Mouse (Mus musculus): Measurements from ENCODE around the gene Fmod. TPM values are rescaled to one million over a fixed set of nuclear protein-coding genes. Genes with fewer than 3 reads are reported as not detected.

The Fmod gene
- 9.7 and 10.0 TPM in 2 replicates for polyA plus RNA-seq (2015; fragmentation: Nextera tagmentation; extraction: Ambion mirVana)

- no peak for TF ChIP-seq EP300 (IDR thresholded peaks at IDR 0.05)
- no peak for TF ChIP-seq CTCF (IDR thresholded peaks at IDR 0.05)
- Histone ChIP-seq H3K9me3 (ENCODE audit: low read length) (no peaks in the 10 kb centered on the region), H3K4me1 (ENCODE audit: insufficient read depth, low read depth, low read length) (peaks cover 5% of the 10 kb centered on the region; the same call in 1 of the 2 replicates), H3K27ac (ENCODE audit: low read length) (no peak within 1 kb of the TSS), H3K4me2 (replicated peaks; ENCODE audit: low read depth, low read length) (0 out of 2 replicates have a peak within 1 kb of the TSS, but pooled peaks have one; percentile 1), H3K36me3 (ENCODE audit: insufficient read depth, low read length) (no peaks in the 10 kb centered on the region), H3K9ac (replicated peaks; ENCODE audit: low read depth) (no peak within 1 kb of the TSS), H3K4me3 (ENCODE audit: low read depth, low read length) (no peak within 1 kb of the TSS), H3K27me3 (replicated peaks; ENCODE audit: insufficient read depth, low read length) (no peaks in the 10 kb centered on the region)
- DNase-seq (ENCODE audit: low spot score) (peak; percentile 73), ATAC-seq (peak; percentile 70)
- WGBS, result 24% methylated on average over 9 of the region's 9 CpGs
Measured at GRCm38 (mm10) chr1:134037172-134037571, at the start of gene Fmod. Gene Fmod (plus strand): TSS chr1:134037254.

- H3K27ac ChIP-seq (ENCODE audit: low read length), result peak overlapping the region; percentile 69
- H3K4me2 ChIP-seq (replicated peaks; ENCODE audit: low read depth, low read length), result no peak overlapping the region
- no peak overlapping the region for H3K9ac ChIP-seq (replicated peaks; ENCODE audit: low read depth)
- H3K4me3 ChIP-seq (ENCODE audit: low read depth, low read length), result no peak overlapping the region
- no peaks in the 10 kb centered on the region for H3K36me3 ChIP-seq (ENCODE audit: insufficient read depth, low read length)
- peak; percentile 27; the same call in 1 of the 2 replicates for TF ChIP-seq CTCF (IDR thresholded peaks at IDR 0.05)
- TF ChIP-seq EP300 (IDR thresholded peaks at IDR 0.05), result peak; percentile 49; the same call in 1 of the 2 replicates
- ATAC-seq (peak; percentile 74), DNase-seq (ENCODE audit: low spot score) (peak; percentile 86)
- no peaks in the 10 kb centered on the region for H3K27me3 ChIP-seq (replicated peaks; ENCODE audit: insufficient read depth, low read length)
- 25% methylated on average over 3 of the region's 3 CpGs for WGBS
- H3K9me3 ChIP-seq (ENCODE audit: low read length), result no peaks in the 10 kb centered on the region
- H3K4me1 ChIP-seq (ENCODE audit: insufficient read depth, low read depth, low read length), result no peaks in the 10 kb centered on the region
Measured at GRCm38 (mm10) chr1:133988845-133989244, 48.2 kb upstream of the Fmod start.

- no peak overlapping the region for H3K4me2 ChIP-seq (replicated peaks; ENCODE audit: low read depth, low read length)
- H3K4me1 ChIP-seq (ENCODE audit: insufficient read depth, low read depth, low read length), result no peaks in the 10 kb centered on the region
- WGBS, result 28% methylated on average over 8 of the region's 8 CpGs
- H3K9ac ChIP-seq (replicated peaks; ENCODE audit: low read depth), result no peak overlapping the region
- H3K27ac ChIP-seq (ENCODE audit: low read length), result no peak overlapping the region
- H3K4me3 ChIP-seq (ENCODE audit: low read depth, low read length), result no peak overlapping the region
- H3K27me3 ChIP-seq (replicated peaks; ENCODE audit: insufficient read depth, low read length), result no peaks in the 10 kb centered on the region
- no peaks in the 10 kb centered on the region for H3K9me3 ChIP-seq (ENCODE audit: low read length)
- DNase-seq (ENCODE audit: low spot score), result peak; percentile 92
- H3K36me3 ChIP-seq (ENCODE audit: insufficient read depth, low read length), result no peaks in the 10 kb centered on the region
- TF ChIP-seq EP300 (IDR thresholded peaks at IDR 0.05), result peak; percentile 93
- TF ChIP-seq CTCF (IDR thresholded peaks at IDR 0.05), result peak; percentile 60
- ATAC-seq, result peak; percentile 83
Measured at GRCm38 (mm10) chr1:133991277-133991676, 45.8 kb upstream of the Fmod start.

- Histone ChIP-seq H3K9me3 (ENCODE audit: low read length) (no peaks in the 10 kb centered on the region), H3K27me3 (replicated peaks; ENCODE audit: insufficient read depth, low read length) (no peaks in the 10 kb centered on the region), H3K36me3 (ENCODE audit: insufficient read depth, low read length) (no peaks in the 10 kb centered on the region), H3K4me3 (ENCODE audit: low read depth, low read length) (no peak overlapping the region), H3K4me1 (ENCODE audit: insufficient read depth, low read depth, low read length) (peaks cover 3% of the 10 kb centered on the region; the same call in 1 of the 2 replicates), H3K4me2 (replicated peaks; ENCODE audit: low read depth, low read length) (no peak overlapping the region), H3K27ac (ENCODE audit: low read length) (peak overlapping the region; percentile 85), H3K9ac (replicated peaks; ENCODE audit: low read depth) (no peak overlapping the region)
- 59% methylated on average over 7 of the region's 7 CpGs for WGBS
- TF ChIP-seq EP300 (IDR thresholded peaks at IDR 0.05) (no peak), CTCF (IDR thresholded peaks at IDR 0.05) (no peak)
- DNase-seq (ENCODE audit: low spot score) (no peak), ATAC-seq (no peak)
Measured at GRCm38 (mm10) chr1:134005490-134005889, 31.6 kb upstream of the Fmod start.

- H3K9me3 ChIP-seq (ENCODE audit: low read length), result no peaks in the 10 kb centered on the region
- H3K27me3 ChIP-seq (replicated peaks; ENCODE audit: insufficient read depth, low read length), result no peaks in the 10 kb centered on the region
- no peak overlapping the region for H3K4me2 ChIP-seq (replicated peaks; ENCODE audit: low read depth, low read length)
- H3K27ac ChIP-seq (ENCODE audit: low read length), result peak overlapping the region; percentile 85
- WGBS, result 47% methylated on average over 11 of the region's 11 CpGs
- no peak overlapping the region for H3K4me3 ChIP-seq (ENCODE audit: low read depth, low read length)
- peaks cover 3% of the 10 kb centered on the region; the same call in 1 of the 2 replicates for H3K4me1 ChIP-seq (ENCODE audit: insufficient read depth, low read depth, low read length)
- peak; percentile 94 for ATAC-seq
- DNase-seq (ENCODE audit: low spot score), result peak; percentile 91
- TF ChIP-seq EP300 (IDR thresholded peaks at IDR 0.05) (peak; percentile 34; the same call in 1 of the 2 replicates), CTCF (IDR thresholded peaks at IDR 0.05) (0 out of 2 replicates have a peak, but pooled peaks have one; percentile 3)
- H3K36me3 ChIP-seq (ENCODE audit: insufficient read depth, low read length), result no peaks in the 10 kb centered on the region
- no peak overlapping the region for H3K9ac ChIP-seq (replicated peaks; ENCODE audit: low read depth)
Measured at GRCm38 (mm10) chr1:134006105-134006764, 30.8 kb upstream of the Fmod start.

DNA sequence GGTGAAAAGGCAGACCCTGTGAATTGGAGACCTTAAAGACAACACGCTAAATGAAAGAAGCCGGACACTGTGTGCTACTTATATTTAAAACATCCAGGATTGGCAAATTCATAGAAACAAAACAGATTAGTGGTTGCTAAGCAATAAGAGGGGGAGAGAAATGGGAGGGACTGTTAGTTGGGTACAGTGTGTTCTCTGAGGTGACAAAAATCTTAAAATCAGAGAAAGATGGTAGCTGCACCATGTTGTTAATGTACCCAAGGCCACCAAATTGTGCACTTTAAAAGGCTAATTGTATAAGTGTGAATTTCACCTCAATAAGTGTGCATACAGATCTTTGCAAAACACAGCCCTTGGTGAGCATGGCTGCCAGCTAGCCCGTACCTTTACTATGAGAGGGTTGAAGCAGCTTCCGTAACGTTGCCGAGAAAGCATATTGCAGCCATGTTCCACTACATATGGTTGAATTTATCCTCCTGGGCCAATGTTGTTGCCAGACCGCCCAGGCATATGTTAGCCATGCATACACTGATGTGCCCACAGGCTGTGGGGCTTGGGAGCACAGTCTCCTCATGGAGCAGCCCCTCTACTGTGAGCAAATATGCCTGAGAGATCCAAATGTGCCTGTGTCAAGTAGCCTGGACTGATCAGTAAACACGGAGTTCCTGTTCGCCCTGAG is 12.6 kb upstream of the Fmod start:
- TF ChIP-seq CTCF (IDR thresholded peaks at IDR 0.05), result no peak
- TF ChIP-seq EP300 (IDR thresholded peaks at IDR 0.05), result peak; percentile 30; the same call in 1 of the 2 replicates
- no peak overlapping the region for H3K9ac ChIP-seq (replicated peaks; ENCODE audit: low read depth)
- no peaks in the 10 kb centered on the region for H3K27me3 ChIP-seq (replicated peaks; ENCODE audit: insufficient read depth, low read length)
- 70% methylated on average over 9 of the region's 9 CpGs for WGBS
- H3K36me3 ChIP-seq (ENCODE audit: insufficient read depth, low read length), result no peaks in the 10 kb centered on the region
- DNase-seq (ENCODE audit: low spot score) (peak; percentile 46), ATAC-seq (no peak)
- H3K4me1 ChIP-seq (ENCODE audit: insufficient read depth, low read depth, low read length), result 0 out of 2 replicates have a peak, but pooled peaks cover 3% of the 10 kb centered on the region
- no peak overlapping the region for H3K27ac ChIP-seq (ENCODE audit: low read length)
- H3K4me3 ChIP-seq (ENCODE audit: low read depth, low read length), result no peak overlapping the region
- H3K4me2 ChIP-seq (replicated peaks; ENCODE audit: low read depth, low read length), result no peak overlapping the region
- H3K9me3 ChIP-seq (ENCODE audit: low read length), result no peaks in the 10 kb centered on the region
